Mouse (Mus musculus) hindbrain, embryonic 14.5 days (tissue): ENCODE data around the gene Olfr1394. TPM values are rescaled to one million over a fixed set of nuclear protein-coding genes. Genes with fewer than 3 reads are reported as not detected.
"Not testable (repeated sequence)": the region's sequence is repeated elsewhere in the genome, so short reads cannot be mapped to it uniquely, and the experiment has no call there.

Experiments
- ATAC-seq: fragments of 200-750 bp; cut with Nextera tagmentation; 2 replicates; pipeline ENCODE4 v1.8.0; 2017; ENCODE audit warnings: moderate number of reproducible peaks, mild to moderate bottlenecking, moderate TSS enrichment, moderate library complexity; ENCODE audit not compliant: low FRiP score
- DNase-seq: peaks from one replicate; pipeline ENCODE4 v3.0.0-alpha.2; 2015; ENCODE audit warnings: low spot score
- H3K27ac ChIP-seq: fragments of 300-500 bp; sonication (generic); 2 replicates; pipeline ENCODE4 v1.5.1; 2014; ENCODE audit warnings: mild to moderate bottlenecking, moderate library complexity
- H3K27me3 ChIP-seq: fragments of 300-500 bp; sonication (generic); 2 replicates; pipeline ENCODE4 v1.6.1; 2014; ENCODE audit warnings: mild to moderate bottlenecking, low read length, mixed read lengths; ENCODE audit not compliant: control insufficient read depth, insufficient read depth
- H3K36me3 ChIP-seq: fragments of 300-500 bp; sonication (generic); replicated peaks from 2 replicates; pipeline ENCODE4 v1.6.1; 2014; ENCODE audit not compliant: control insufficient read depth, insufficient read depth
- H3K4me1 ChIP-seq: fragments of 300-500 bp; sonication (generic); replicated peaks from 2 replicates; pipeline ENCODE4 v1.6.1; 2014; ENCODE audit warnings: antibody characterized with exemption, low read length, mixed read lengths; ENCODE audit not compliant: control insufficient read depth, insufficient read depth
- H3K4me2 ChIP-seq: fragments of 300-500 bp; sonication (generic); replicated peaks from 2 replicates; pipeline ENCODE4 v1.6.1; 2014; ENCODE audit warnings: mild to moderate bottlenecking, moderate library complexity
- H3K4me3 ChIP-seq: fragments of 300-500 bp; sonication (generic); replicated peaks from 2 replicates; pipeline ENCODE4 v1.5.1; 2014; ENCODE audit warnings: mild to moderate bottlenecking, low read length
- H3K9ac ChIP-seq: fragments of 300-500 bp; sonication (generic); 2 replicates; pipeline ENCODE4 v1.6.1; 2014
- H3K9me3 ChIP-seq: fragments of 300-500 bp; sonication (generic); 2 replicates; pipeline ENCODE4 v1.6.1; 2016; ENCODE audit warnings: low read length; ENCODE audit not compliant: control insufficient read depth
- WGBS: fragments of 180-500 bp; shearing (Covaris S2); extraction: QIAGEN DNeasy Blood & Tissue Kit; methylation state at CpG from one replicate; pipeline ENCODE4 v1.1.7; 2014; 5-methylcytosine and 5-hydroxymethylcytosine counted together
- polyA plus RNA-seq: library from polyadenylated mRNA; unstranded; fragments of >200 nt; fragmentation: Nextera tagmentation; extraction: Ambion mirVana; gene quantifications from 2 replicates; pipeline ENCODE4 v1.2.1, GENCODE M21; 2014

The Olfr1394 gene
- polyA plus RNA-seq, 1 experiment from 2014 or later: not detected

DNA sequence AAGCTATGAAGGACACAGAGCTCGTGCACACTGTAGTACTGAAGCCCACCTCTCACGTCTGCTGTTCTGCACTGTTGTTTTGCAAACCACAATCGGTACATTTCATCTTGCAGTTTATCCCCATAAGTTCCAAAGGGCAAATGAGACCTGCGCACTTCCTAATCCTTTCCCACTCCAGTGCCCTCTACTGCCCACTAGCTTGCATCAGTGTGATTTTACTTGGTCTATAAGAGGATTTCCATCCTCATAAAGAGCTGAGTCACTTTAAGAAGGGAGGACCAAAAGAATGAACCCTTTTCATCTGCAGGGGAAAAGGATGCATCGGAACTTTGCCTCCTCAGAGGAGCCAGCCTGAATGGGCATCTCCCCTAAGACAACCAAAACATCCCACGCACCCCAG is 32.3 kb downstream of the Olfr1394 start:
- ATAC-seq: no peak
- H3K9me3 ChIP-seq: no peaks in the 10 kb centered on the region
- no peak overlapping the region for H3K4me2 ChIP-seq
- no peak overlapping the region for H3K9ac ChIP-seq
- no peak overlapping the region for H3K27ac ChIP-seq
- WGBS: 81% methylated on average over 6 of the region's 6 CpGs
- H3K27me3 ChIP-seq: no peaks in the 10 kb centered on the region
- no peaks in the 10 kb centered on the region for H3K4me1 ChIP-seq
- H3K36me3 ChIP-seq: no peaks in the 10 kb centered on the region
- no peak overlapping the region for H3K4me3 ChIP-seq
- DNase-seq: no peak

DNA sequence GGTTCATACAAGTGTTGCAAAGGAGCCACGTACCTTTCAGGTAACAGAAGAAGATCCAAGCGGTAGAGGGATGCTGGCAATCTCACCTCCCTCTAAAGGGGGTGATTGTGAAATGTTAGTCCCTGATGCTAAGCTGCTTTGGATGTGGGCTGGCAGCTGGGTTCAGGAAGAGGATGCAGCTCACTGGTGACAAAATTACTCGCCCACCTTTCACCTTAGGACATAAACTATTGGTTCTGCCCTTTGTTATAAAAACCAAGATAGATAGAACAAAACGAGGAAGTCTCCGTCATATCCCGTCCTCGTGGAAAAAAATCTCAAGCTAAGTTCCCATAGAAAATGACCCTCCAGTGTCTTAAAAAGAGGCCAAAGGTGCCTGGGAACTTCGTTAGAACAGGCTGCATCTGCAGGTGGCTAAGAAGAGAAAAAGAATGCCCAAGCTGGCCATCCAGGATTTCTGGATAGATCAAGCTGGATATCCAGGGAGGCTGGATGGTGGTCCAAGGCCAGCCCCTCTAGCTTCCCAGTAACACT is 32.8 kb downstream of the Olfr1394 start, which contains the start of gene Btnl9:
Gene Btnl9 (minus strand): TSS at position 205 of the 534 bp plus-strand sequence.
- no peak within 1 kb of the TSS for H3K4me2 ChIP-seq
- 84% methylated on average over 8 of the region's 8 CpGs for WGBS
- no peaks in the 10 kb centered on the region for H3K27me3 ChIP-seq
- no peaks in the 10 kb centered on the region for H3K9me3 ChIP-seq
- no peaks in the 10 kb centered on the region for H3K4me1 ChIP-seq
- H3K27ac ChIP-seq: no peak within 1 kb of the TSS
- H3K9ac ChIP-seq: no peak within 1 kb of the TSS
- no peak for DNase-seq
- no peaks in the 10 kb centered on the region for H3K36me3 ChIP-seq
- no peak within 1 kb of the TSS for H3K4me3 ChIP-seq
- no peak for ATAC-seq

DNA sequence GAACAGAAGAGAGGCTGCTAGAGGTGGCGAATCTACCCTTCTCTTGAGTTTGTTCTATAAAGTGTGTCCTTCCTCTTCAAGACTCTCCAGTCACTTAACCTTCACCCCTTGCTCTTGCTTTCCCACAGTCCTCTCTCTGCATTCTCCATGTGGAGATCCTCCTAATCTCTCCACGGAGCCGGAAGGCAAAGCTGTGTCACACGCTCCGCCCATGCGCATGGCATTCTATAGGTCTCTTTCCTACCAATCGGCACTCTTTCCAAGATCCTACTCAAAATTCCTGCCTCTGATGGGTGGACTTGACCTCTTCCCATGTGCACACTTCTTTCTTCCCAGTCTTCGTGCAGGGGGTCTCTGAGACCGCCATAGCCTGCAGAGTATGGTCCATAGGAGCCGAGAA is 33.5 kb downstream of the Olfr1394 start:
- Histone ChIP-seq H3K9me3 (no peaks in the 10 kb centered on the region), H3K4me1 (no peaks in the 10 kb centered on the region), H3K4me2 (no peak overlapping the region), H3K4me3 (no peak overlapping the region), H3K27ac (no peak overlapping the region), H3K27me3 (no peaks in the 10 kb centered on the region), H3K36me3 (no peaks in the 10 kb centered on the region), H3K9ac (no peak overlapping the region)
- 85% methylated on average over 10 of the region's 10 CpGs for WGBS
- DNase-seq (no peak), ATAC-seq (no peak)

DNA sequence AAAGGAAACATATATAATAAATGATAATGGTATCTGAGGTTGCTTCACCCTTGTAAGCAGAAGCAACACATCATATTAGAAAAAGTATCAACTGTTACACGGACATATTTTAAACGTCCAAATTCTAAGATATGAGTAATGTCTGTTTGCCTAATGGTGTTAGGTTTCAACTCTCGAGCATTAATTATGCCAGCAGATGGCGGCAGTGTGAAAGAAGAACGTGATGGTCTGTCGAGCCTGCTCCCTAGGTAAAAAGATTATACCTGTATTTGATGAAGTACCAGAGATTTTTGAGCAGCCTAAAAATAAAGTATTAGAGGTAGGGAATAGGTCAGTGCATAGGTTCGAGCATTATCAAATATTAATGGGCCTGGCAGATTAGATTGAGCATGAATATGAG is 35.6 kb downstream of the Olfr1394 start:
- Histone ChIP-seq H3K36me3 (no peaks in the 10 kb centered on the region), H3K4me2 (no peak overlapping the region), H3K27ac (no peak overlapping the region), H3K4me3 (no peak overlapping the region), H3K9me3 (no peaks in the 10 kb centered on the region), H3K9ac (no peak overlapping the region), H3K4me1 (no peaks in the 10 kb centered on the region), H3K27me3 (no peaks in the 10 kb centered on the region)
- no peak for ATAC-seq
- 8% methylated on average over 7 of the region's 7 CpGs for whole genome bisulfite sequencing
- DNase-seq: peak; percentile 65

DNA sequence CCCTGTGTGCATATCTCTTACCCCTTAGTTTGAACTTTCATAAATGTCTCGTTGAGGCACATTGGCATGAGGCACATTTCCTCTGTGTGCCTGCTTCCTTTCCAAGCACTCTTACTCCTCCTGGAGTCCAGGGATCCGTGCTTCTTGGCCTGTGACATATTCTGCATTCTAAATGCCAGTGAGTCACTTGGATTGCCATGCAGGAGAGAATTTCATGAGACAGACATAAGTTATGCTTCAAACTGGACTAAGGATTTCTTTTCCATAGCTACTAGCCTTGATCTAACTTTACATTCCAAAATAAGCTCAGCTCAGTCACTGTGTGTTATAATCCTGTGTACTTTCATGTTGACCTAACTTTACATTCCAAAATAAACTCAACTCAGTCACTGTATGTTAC is 36.9 kb downstream of the Olfr1394 start:
- ATAC-seq (no peak), DNase-seq (no peak)
- 63% methylated on average over 2 of the region's 2 CpGs for WGBS
- H3K9ac ChIP-seq: no peak overlapping the region
- H3K4me3 ChIP-seq: no peak overlapping the region
- no peak overlapping the region for H3K4me2 ChIP-seq
- no peaks in the 10 kb centered on the region for H3K27me3 ChIP-seq
- H3K9me3 ChIP-seq: no peaks in the 10 kb centered on the region
- no peak overlapping the region for H3K27ac ChIP-seq
- H3K4me1 ChIP-seq: no peaks in the 10 kb centered on the region
- H3K36me3 ChIP-seq: no peaks in the 10 kb centered on the region

DNA sequence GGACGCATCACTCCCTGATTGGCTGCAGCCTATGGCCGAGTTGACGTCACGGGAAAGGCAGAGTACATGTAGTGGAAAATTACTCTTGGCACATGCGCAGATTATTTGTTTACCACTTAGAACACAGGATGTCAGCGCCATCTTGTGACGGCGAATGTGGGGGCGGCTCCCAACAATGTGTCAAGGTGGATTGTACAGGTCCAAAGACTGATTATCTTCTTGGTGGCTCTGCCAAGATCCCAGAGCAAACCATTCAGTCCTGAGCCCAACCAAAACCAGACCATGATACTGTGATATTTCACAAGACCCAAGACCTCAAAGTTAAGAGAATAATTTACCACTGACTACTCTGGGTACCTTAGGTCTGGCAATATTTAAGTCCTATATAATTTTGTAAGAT is 40.6 kb downstream of the Olfr1394 start:
- WGBS: 91% methylated on average over 9 of the region's 9 CpGs
- ATAC-seq: not testable (repeated sequence)

DNA sequence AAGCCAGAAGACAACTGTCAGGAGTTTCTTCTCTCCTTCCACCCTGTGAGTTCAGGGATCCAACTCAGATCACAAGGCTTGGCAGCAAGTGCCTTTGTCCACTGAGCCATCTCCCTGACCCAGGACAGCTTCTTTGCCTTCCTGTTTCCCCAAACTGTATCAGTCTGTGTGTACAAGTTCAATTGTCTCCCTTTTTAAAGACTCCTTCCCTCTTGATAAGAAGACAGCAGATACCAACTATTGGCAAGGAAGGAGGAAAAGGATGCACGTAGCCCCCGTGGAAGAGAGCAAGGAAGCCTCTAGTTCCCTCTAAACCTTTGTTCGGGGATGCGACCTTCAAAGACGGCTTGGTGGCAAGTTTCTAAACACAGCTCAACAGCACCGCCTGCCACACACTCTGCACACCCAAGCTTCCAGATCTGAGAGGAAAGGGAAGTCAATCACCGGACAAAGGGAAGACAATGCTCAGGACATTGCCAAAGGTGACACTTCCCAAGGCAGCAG is 41.7 kb downstream of the Olfr1394 start:
- Histone ChIP-seq H3K27ac (no peak overlapping the region), H3K9me3 (no peaks in the 10 kb centered on the region), H3K4me3 (no peak overlapping the region), H3K36me3 (no peaks in the 10 kb centered on the region), H3K4me1 (no peaks in the 10 kb centered on the region), H3K9ac (no peak overlapping the region), H3K4me2 (no peak overlapping the region), H3K27me3 (no peaks in the 10 kb centered on the region)
- 87% methylated on average over 7 of the region's 7 CpGs for WGBS
- ATAC-seq: no peak
- no peak for DNase-seq

More for the DNA sequence above, 40.6 kb downstream of the Olfr1394 start:
- H3K4me3 ChIP-seq, H3K27me3 ChIP-seq, H3K36me3 ChIP-seq, H3K4me1 ChIP-seq, H3K9me3 ChIP-seq, H3K27ac ChIP-seq, H3K4me2 ChIP-seq, H3K9ac ChIP-seq, DNase-seq: not testable (repeated sequence)

DNA sequence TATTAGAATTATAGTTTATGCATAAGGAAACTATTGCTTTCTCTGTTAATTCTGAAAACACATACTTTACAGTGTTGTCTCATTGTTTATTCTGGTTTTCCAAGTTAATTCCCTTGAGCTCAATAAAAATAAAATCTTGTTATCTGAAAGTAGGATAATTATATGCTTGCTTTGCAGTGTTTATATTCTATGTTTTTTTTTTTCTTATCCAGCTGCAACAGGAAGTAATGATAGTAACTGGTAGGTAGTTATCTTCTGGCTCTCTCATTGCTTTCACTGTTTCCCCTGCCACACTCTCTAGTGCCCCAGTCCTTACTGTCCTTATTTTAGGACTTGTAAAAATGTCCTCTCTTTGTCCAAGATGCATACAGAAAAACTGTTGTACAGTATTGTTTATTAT is 46.5 kb downstream of the Olfr1394 start:
- no peak overlapping the region for H3K27ac ChIP-seq
- no peak overlapping the region for H3K9ac ChIP-seq
- DNase-seq (no peak), ATAC-seq (no peak)
- H3K4me1 ChIP-seq: peaks cover 21% of the 10 kb centered on the region
- H3K4me3 ChIP-seq: no peak overlapping the region
- no peaks in the 10 kb centered on the region for H3K27me3 ChIP-seq
- H3K4me2 ChIP-seq: no peak overlapping the region
- no peaks in the 10 kb centered on the region for H3K9me3 ChIP-seq
- no peaks in the 10 kb centered on the region for H3K36me3 ChIP-seq

DNA sequence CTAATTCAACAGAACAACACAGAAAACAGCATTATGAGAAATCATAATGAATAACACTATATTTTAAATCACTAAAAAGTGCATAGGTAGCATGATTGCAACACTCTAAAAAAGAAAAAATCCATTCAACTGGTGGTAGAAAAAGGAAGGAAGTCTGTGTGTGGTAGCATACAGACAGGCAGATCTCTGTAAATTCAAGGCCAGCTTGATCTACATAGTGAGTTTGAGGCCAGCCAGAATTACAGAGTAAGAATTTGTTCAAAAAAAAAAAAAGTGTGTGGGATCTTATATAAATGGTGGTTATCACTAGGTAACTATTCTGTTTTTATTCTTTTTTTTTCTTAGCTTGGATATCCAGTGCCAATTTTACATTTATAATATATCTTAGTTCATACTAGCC is 47.0 kb downstream of the Olfr1394 start:
- no peak overlapping the region for H3K27ac ChIP-seq
- no peaks in the 10 kb centered on the region for H3K27me3 ChIP-seq
- no peaks in the 10 kb centered on the region for H3K36me3 ChIP-seq
- ATAC-seq (no peak), DNase-seq (no peak)
- no peaks in the 10 kb centered on the region for H3K9me3 ChIP-seq
- H3K4me3 ChIP-seq: no peak overlapping the region
- H3K9ac ChIP-seq: no peak overlapping the region
- H3K4me1 ChIP-seq: peaks cover 22% of the 10 kb centered on the region
- no peak overlapping the region for H3K4me2 ChIP-seq

DNA sequence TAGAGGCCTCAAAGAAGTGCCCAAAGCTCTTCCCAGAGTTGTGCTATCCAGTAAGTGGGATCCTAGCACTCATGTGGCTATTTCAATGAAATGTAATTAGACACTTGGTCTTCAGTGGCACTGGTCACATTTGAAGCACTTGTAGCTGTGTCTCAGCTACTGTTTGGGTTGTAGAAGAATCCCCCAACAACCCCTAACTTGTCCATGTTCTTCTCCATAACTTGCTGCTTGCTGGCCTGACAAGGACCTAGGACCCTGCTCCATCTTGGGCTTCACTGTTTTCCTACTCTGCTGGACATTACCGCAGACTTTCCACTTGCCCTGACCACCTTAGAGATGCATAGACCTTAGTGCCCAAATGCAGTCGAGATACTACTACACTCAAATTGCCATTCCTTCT is 47.9 kb downstream of the Olfr1394 start:
- H3K27me3 ChIP-seq: no peaks in the 10 kb centered on the region
- DNase-seq: no peak

More for the DNA sequence above, 47.9 kb downstream of the Olfr1394 start:
- H3K9me3 ChIP-seq: no peaks in the 10 kb centered on the region
- H3K4me3 ChIP-seq: peak overlapping the region; percentile 90
- H3K4me2 ChIP-seq: peak overlapping the region; percentile 95
- H3K27ac ChIP-seq: peak overlapping the region; percentile 98; the same call in 1 of the 2 replicates
- H3K4me1 ChIP-seq: peaks cover 22% of the 10 kb centered on the region
- no peak for ATAC-seq
- peak overlapping the region; percentile 97 for H3K9ac ChIP-seq
- WGBS: 76% methylated on average over 2 of the region's 2 CpGs
- H3K36me3 ChIP-seq: peaks cover 6% of the 10 kb centered on the region; the same call in 1 of the 2 replicates
